Mouse (Mus musculus) left cerebral cortex, adult 2 months (tissue): ENCODE measurements at regions not wholly inside any gene's neighbourhood (a gene's known extent, or its start where the extent isn't known, plus 50 kb on each side); places are given as distances from the start of the nearest gene placed in this dataset.

ENCODE experiments used
- DNase-seq, 2 experiments: peaks; one replicate each; pipeline ENCODE4 v3.0.0; 2021 to 2022; ENCODE audit warnings: low spot score in 2 of 2, mixed read lengths in 1 of 2; ENCODE audit errors: extremely low spot score in 1 of 2
- H3K27ac ChIP-seq: fragments of 200-600 bp; 2 replicates; pipeline ENCODE4 v1.8.1; 2022
- H3K4me3 ChIP-seq: fragments of 200-600 bp; 2 replicates; pipeline ENCODE4 v1.8.1; 2022
- CTCF ChIP-seq: fragments of 200-600 bp; IDR thresholded peaks from 2 replicates; pipeline ENCODE4 v1.8.1; 2022; ENCODE audit warnings: antibody characterized with exemption, mild to moderate bottlenecking, moderate library complexity
- intact Hi-C: fragments of 180-260 bp; cut with DNase I; formaldehyde crosslinking; loops from one replicate; pipeline ENCODE4 v1.15.1; 2025

DNA sequence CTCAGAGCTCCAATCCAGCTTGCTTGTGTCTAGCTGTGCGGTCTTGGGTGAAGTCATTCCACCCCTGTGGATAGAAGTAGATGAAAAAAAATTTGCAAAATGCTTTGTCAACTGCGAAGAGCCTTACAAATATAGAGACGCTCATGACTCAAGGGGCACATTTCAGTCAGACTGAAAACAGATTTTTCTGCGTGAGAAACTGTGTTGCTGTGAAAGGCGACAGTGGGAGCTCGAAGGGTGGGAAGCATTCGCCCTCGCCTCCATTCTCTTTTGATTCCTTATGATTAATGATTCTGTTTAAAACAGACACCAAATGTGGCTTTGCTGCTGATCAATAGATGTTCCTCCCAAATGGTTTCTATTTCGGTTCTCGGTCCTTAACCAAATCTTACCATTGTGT is 204.2 kb downstream of the Nrp2 start:
- Histone ChIP-seq H3K4me3 (no peak overlapping the region), H3K27ac (no peak overlapping the region)
- intact Hi-C loops: loop anchor here (5.0 kb wide), 1 partner anchor 200 kb away; no protein-coding TSS in a partner anchor
- TF ChIP-seq CTCF: no peak
- no peak for DNase-seq
